Mouse (Mus musculus): ENCODE measurements around the gene Gm11361.

Gm11361 gene

DNA sequence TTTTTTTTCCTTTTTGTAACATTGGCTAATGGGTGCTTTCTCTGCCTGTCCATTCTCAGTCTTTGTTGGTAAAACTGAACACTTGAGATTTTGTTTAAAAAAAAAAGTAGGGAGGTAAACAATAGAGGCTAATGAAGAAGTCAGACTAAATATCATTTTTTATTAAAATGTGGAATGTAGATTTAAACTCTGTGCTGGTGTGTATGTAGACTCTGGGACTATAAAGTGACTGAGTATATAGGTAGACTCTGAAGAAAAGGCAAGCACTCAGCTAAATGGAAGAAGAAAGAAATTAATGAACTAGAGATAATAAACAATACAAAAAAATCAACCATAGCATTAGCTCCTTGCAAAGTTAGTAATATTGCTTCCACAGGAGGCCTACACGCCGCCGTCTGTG lies at the start of gene Gm11361:
Gene Gm11361 (plus strand): TSS at position 301 of the 400 bp plus-strand sequence.
- H3K36me3 ChIP-seq (ENCODE audit: control insufficient read depth, insufficient read depth, low read length, poor library complexity, severe bottlenecking): no peaks in the 10 kb centered on the region
- DNase-seq (ENCODE audit: low read depth, low spot score): no peak
- no peaks in the 10 kb centered on the region for H3K27me3 ChIP-seq (ENCODE audit: control insufficient read depth, insufficient read depth, low read length, poor library complexity, severe bottlenecking)

GRCm38 (mm10) chr13:28264399-28264798 lies 7.1 kb downstream of the Gm11361 start:
- H3K36me3 ChIP-seq (ENCODE audit: control insufficient read depth, insufficient read depth, low read length, poor library complexity, severe bottlenecking): no peaks in the 10 kb centered on the region
- H3K27me3 ChIP-seq (ENCODE audit: control insufficient read depth, insufficient read depth, low read length, poor library complexity, severe bottlenecking): no peaks in the 10 kb centered on the region
- DNase-seq (ENCODE audit: low read depth, low spot score): no peak

- H3K36me3 ChIP-seq (ENCODE audit: control insufficient read depth, insufficient read depth, low read length, poor library complexity, severe bottlenecking): no peaks in the 10 kb centered on the region
- H3K27me3 ChIP-seq (ENCODE audit: control insufficient read depth, insufficient read depth, low read length, poor library complexity, severe bottlenecking): no peaks in the 10 kb centered on the region
- no peak for DNase-seq (ENCODE audit: low read depth, low spot score)
Measured at GRCm38 (mm10) chr13:28287368-28287767, 30.0 kb downstream of the Gm11361 start.

GRCm38 (mm10) chr13:28294272-28294671 lies 36.9 kb downstream of the Gm11361 start:
- Histone ChIP-seq H3K36me3 (ENCODE audit: control insufficient read depth, insufficient read depth, low read length, poor library complexity, severe bottlenecking) (no peaks in the 10 kb centered on the region), H3K27me3 (ENCODE audit: control insufficient read depth, insufficient read depth, low read length, poor library complexity, severe bottlenecking) (no peaks in the 10 kb centered on the region)
- DNase-seq (ENCODE audit: low read depth, low spot score): no peak

DNA sequence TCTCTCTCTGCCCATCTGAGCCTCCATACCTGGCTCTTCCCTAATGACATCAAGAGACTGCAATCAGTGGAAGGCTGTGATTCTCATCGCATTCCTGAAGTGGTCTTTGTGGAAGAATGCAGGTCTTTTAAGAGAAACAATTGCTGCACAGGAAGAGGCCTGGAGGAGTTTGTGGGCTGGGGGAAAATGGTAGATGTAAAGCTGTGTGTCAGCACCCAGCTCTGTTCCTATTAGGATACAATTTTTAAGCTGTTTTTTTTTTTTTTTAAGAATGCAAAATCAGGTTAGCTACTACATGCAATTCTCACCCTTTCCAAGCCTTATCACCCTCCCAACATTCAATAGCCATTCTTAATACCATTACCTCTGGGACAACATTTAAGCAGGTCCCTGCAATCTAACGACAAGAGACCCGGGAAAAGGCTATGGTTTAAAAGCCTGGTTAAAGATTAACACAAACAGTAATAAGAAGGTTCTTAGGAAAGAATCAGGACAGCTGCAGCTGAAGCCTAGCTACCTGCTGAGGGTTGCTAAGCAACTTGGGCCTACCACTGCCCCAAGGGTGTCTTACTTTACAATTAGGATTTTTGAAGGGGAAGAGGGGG lies 37.5 kb downstream of the Gm11361 start:
- no peak for DNase-seq (ENCODE audit: low read depth, low spot score)
- Histone ChIP-seq H3K27me3 (ENCODE audit: control insufficient read depth, insufficient read depth, low read length, poor library complexity, severe bottlenecking) (no peaks in the 10 kb centered on the region), H3K36me3 (ENCODE audit: control insufficient read depth, insufficient read depth, low read length, poor library complexity, severe bottlenecking) (no peaks in the 10 kb centered on the region)

- H3K27me3 ChIP-seq (ENCODE audit: control insufficient read depth, insufficient read depth, low read length, poor library complexity, severe bottlenecking): no peaks in the 10 kb centered on the region
- no peaks in the 10 kb centered on the region for H3K36me3 ChIP-seq (ENCODE audit: control insufficient read depth, insufficient read depth, low read length, poor library complexity, severe bottlenecking)
- no peak for DNase-seq (ENCODE audit: low read depth, low spot score)
Measured at GRCm38 (mm10) chr13:28295492-28295891, 38.2 kb downstream of the Gm11361 start.

DNA sequence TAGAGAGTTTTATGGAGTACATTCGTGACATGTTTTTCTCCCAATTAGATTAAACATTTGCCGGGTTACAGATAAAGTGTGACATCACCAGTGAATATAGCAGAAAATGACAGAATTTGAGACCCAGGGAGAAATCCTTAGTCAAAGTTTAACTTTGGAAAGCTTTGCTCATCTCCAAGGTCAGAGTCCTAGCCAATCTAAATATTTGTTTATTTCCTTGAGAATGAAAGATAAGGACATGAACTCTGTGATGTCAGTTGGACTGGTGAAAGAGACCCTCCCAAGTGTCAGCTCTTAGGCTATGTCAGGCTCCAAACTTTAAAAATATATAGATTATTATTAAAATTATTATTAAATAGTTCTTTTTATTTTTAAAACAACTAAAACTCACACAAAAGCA lies 39.8 kb downstream of the Gm11361 start:
- Histone ChIP-seq H3K36me3 (ENCODE audit: control insufficient read depth, insufficient read depth, low read length, poor library complexity, severe bottlenecking) (no peaks in the 10 kb centered on the region), H3K27me3 (ENCODE audit: control insufficient read depth, insufficient read depth, low read length, poor library complexity, severe bottlenecking) (no peaks in the 10 kb centered on the region)
- DNase-seq (ENCODE audit: low read depth, low spot score): no peak

DNA sequence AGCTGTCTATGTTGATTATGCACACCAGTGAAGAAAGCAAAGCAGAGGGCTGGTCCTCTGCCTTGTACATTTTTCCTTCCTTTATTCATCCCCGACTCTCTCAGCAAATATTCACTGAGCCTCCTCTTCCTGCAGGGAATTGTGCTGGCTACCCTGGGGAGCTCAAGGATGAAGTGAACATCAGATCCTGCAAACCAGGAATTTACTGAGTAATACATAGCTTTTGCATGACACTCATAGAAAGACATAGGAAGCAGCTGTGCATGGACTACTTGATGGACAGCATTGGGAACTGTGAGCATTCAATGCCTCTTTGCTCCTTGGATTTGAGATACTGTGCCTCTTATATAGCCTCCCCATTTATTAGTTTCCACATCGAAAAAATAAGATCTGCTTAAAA lies 40.2 kb downstream of the Gm11361 start:
- no peak for DNase-seq (ENCODE audit: low read depth, low spot score)
- H3K27me3 ChIP-seq (ENCODE audit: control insufficient read depth, insufficient read depth, low read length, poor library complexity, severe bottlenecking): no peaks in the 10 kb centered on the region
- no peaks in the 10 kb centered on the region for H3K36me3 ChIP-seq (ENCODE audit: control insufficient read depth, insufficient read depth, low read length, poor library complexity, severe bottlenecking)

Measured in splenic B cell, adult 2 months (primary cell).